Mouse (Mus musculus) thymus, postnatal 0 days (tissue): ENCODE results near the gene Yrdc. TPM values are rescaled to one million over a fixed set of nuclear protein-coding genes. Genes with fewer than 3 reads are reported as not detected.

Experiments used
- DNase-seq: peaks from one replicate; pipeline ENCODE4 v3.0.0-alpha.2; 2015; ENCODE audit warnings: low spot score
- polyA plus RNA-seq: library from polyadenylated mRNA; unstranded; fragments of >200 nt; fragmentation: Nextera tagmentation; extraction: Ambion mirVana; gene quantifications from 2 replicates; pipeline ENCODE4 v1.2.1, GENCODE M21; 2015

The Yrdc gene
- polyA plus RNA-seq: 42.2 and 49.4 TPM in 2 replicates

GRCm38 (mm10) chr4:124850261-124850913 lies at the start of gene Yrdc:
Gene Yrdc, plus strand, starts transcription at chr4:124850679.
- peak; percentile 94 for DNase-seq

- peak; percentile 88 for DNase-seq
These were observed 48.7 kb upstream of the Yrdc start, which contains the start of gene Mtf1 for GRCm38 (mm10) chr4:124801552-124802308. Gene Mtf1, plus strand, starts transcription at chr4:124802104.

- peak; percentile 98 for DNase-seq
These were observed 47.9 kb upstream of the Yrdc start for GRCm38 (mm10) chr4:124802309-124803260.

GRCm38 (mm10) chr4:124803406-124803805 lies 47.1 kb upstream of the Yrdc start:
- no peak for DNase-seq

- DNase-seq: no peak
These were observed 42.0 kb upstream of the Yrdc start for GRCm38 (mm10) chr4:124808511-124808910.

GRCm38 (mm10) chr4:124809136-124809883 lies 41.2 kb upstream of the Yrdc start:
- DNase-seq: no peak

GRCm38 (mm10) chr4:124810056-124810455 lies 40.4 kb upstream of the Yrdc start:
- DNase-seq: no peak

GRCm38 (mm10) chr4:124811347-124811975 lies 39.0 kb upstream of the Yrdc start:
- no peak for DNase-seq

- DNase-seq: no peak
These were observed 34.6 kb upstream of the Yrdc start for GRCm38 (mm10) chr4:124815901-124816300.

GRCm38 (mm10) chr4:124817803-124818202 lies 32.7 kb upstream of the Yrdc start:
- DNase-seq: no peak

GRCm38 (mm10) chr4:124818832-124819231 lies 31.6 kb upstream of the Yrdc start:
- DNase-seq: no peak

- DNase-seq: no peak
These were observed 25.5 kb upstream of the Yrdc start for GRCm38 (mm10) chr4:124824967-124825366.

- DNase-seq: no peak
These were observed 25.0 kb upstream of the Yrdc start for GRCm38 (mm10) chr4:124825371-124825965.

- DNase-seq: no peak
These were observed 20.8 kb upstream of the Yrdc start for GRCm38 (mm10) chr4:124829671-124830070.

- DNase-seq: no peak
These were observed 17.7 kb upstream of the Yrdc start for GRCm38 (mm10) chr4:124832796-124833195.

- no peak for DNase-seq
These were observed 12.3 kb upstream of the Yrdc start for GRCm38 (mm10) chr4:124838035-124838700.

- no peak for DNase-seq
These were observed 9.5 kb upstream of the Yrdc start for GRCm38 (mm10) chr4:124840998-124841397.

GRCm38 (mm10) chr4:124843493-124843892 lies 7.0 kb upstream of the Yrdc start:
- peak; percentile 42 for DNase-seq

- peak; percentile 71 for DNase-seq
These were observed 2.9 kb upstream of the Yrdc start for GRCm38 (mm10) chr4:124847573-124847972.
